Mouse (Mus musculus) ES-E14 (cell line): ENCODE results near the gene Cemip2.

Source experiments
- CHD2 ChIP-seq: IDR thresholded peaks from 2 replicates; pipeline ENCODE4 v1.6.1; 2014; ENCODE audit warnings: mild to moderate bottlenecking, low read depth, low read length, inconsistent platforms
- MAFK ChIP-seq: IDR thresholded peaks from 2 replicates; pipeline ENCODE4 v1.6.1; 2014; ENCODE audit warnings: mild to moderate bottlenecking, low read depth, low read length, inconsistent platforms; ENCODE audit not compliant: insufficient read depth
- ZC3H11A ChIP-seq: IDR thresholded peaks from 2 replicates; pipeline ENCODE4 v1.6.1; 2012; ENCODE audit warnings: low read depth, mild to moderate bottlenecking, inconsistent platforms, low read length, borderline replicate concordance

DNA sequence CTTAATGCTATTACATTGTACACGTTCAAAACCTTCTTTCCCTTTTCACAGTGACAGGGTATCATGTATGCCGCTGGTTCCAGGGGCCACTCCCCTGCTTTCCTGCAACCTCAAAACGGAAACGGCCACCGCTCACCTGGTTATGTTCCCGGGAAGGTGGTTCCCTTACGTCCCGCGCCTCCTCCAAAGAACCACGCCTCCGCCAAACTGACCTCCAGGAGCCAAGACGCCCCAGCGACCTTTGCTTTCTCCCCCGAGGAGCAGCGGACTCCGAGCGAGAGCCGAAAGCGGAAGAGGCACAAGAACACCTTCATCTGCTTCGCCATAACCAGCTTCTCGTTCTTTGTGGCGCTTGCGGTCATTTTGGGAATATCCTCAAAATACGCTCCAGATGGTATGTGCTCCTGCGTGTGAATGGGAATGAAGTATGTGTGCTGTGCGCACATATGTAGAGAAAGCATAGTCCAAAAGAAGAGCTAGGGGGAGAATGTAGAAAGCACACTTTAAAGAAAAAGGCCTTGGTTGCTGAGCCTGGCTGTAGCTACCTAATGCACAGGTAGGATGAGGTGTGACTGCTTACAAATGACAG lies 14.5 kb downstream of the Cemip2 start:
- no peak for TF ChIP-seq ZC3H11A
- no peak for TF ChIP-seq MAFK
- TF ChIP-seq CHD2, result no peak
